Mouse (Mus musculus) MN1 (cell line): ENCODE results near the gene Klhl31.

Source experiments
- DNase-seq: peaks from one replicate; pipeline ENCODE4 v3.0.0-alpha.2; 2016; ENCODE audit warnings: low spot score

Klhl31 gene

GRCm38 (mm10) chr9:77636450-77636951 lies at the start of gene Klhl31:
TSS of gene Klhl31 (plus strand) at chr9:77636500.
- no peak for DNase-seq

- DNase-seq = no peak
These were observed 49.3 kb upstream of the Klhl31 start for GRCm38 (mm10) chr9:77586806-77587591.

- DNase-seq = no peak
These were observed 48.7 kb upstream of the Klhl31 start for GRCm38 (mm10) chr9:77587616-77588015.

- DNase-seq = no peak
These were observed 46.8 kb upstream of the Klhl31 start for GRCm38 (mm10) chr9:77589496-77589895.

- no peak for DNase-seq
These were observed 43.9 kb upstream of the Klhl31 start for GRCm38 (mm10) chr9:77592423-77592822.

- no peak for DNase-seq
These were observed 41.2 kb upstream of the Klhl31 start for GRCm38 (mm10) chr9:77595006-77595626.

- peak; percentile 68 for DNase-seq
These were observed 39.9 kb upstream of the Klhl31 start for GRCm38 (mm10) chr9:77596355-77596754.

- no peak for DNase-seq
These were observed 37.7 kb upstream of the Klhl31 start for GRCm38 (mm10) chr9:77598560-77598959.

- DNase-seq = no peak
These were observed 33.7 kb upstream of the Klhl31 start for GRCm38 (mm10) chr9:77602302-77603266.

- DNase-seq = no peak
These were observed 32.3 kb upstream of the Klhl31 start for GRCm38 (mm10) chr9:77603965-77604509.

GRCm38 (mm10) chr9:77607295-77607694 lies 29.0 kb upstream of the Klhl31 start:
- no peak for DNase-seq

- peak; percentile 16 for DNase-seq
These were observed 28.5 kb upstream of the Klhl31 start for GRCm38 (mm10) chr9:77607840-77608239.

- DNase-seq = no peak
These were observed 25.5 kb upstream of the Klhl31 start for GRCm38 (mm10) chr9:77610811-77611210.

GRCm38 (mm10) chr9:77612349-77612748 lies 24.0 kb upstream of the Klhl31 start:
- DNase-seq = no peak

- no peak for DNase-seq
These were observed 20.4 kb upstream of the Klhl31 start for GRCm38 (mm10) chr9:77615868-77616267.

- no peak for DNase-seq
These were observed 19.5 kb upstream of the Klhl31 start for GRCm38 (mm10) chr9:77616796-77617195.

GRCm38 (mm10) chr9:77617751-77618150 lies 18.5 kb upstream of the Klhl31 start:
- DNase-seq = no peak

- no peak for DNase-seq
These were observed 17.9 kb upstream of the Klhl31 start for GRCm38 (mm10) chr9:77618392-77618791.

- no peak for DNase-seq
These were observed 16.2 kb upstream of the Klhl31 start for GRCm38 (mm10) chr9:77620077-77620476.

- DNase-seq = no peak
These were observed 15.8 kb upstream of the Klhl31 start for GRCm38 (mm10) chr9:77620482-77620881.

- DNase-seq = no peak
These were observed 13.4 kb upstream of the Klhl31 start for GRCm38 (mm10) chr9:77622874-77623273.
